Mouse (Mus musculus): ENCODE data around the gene Rbm4b.

DNA sequence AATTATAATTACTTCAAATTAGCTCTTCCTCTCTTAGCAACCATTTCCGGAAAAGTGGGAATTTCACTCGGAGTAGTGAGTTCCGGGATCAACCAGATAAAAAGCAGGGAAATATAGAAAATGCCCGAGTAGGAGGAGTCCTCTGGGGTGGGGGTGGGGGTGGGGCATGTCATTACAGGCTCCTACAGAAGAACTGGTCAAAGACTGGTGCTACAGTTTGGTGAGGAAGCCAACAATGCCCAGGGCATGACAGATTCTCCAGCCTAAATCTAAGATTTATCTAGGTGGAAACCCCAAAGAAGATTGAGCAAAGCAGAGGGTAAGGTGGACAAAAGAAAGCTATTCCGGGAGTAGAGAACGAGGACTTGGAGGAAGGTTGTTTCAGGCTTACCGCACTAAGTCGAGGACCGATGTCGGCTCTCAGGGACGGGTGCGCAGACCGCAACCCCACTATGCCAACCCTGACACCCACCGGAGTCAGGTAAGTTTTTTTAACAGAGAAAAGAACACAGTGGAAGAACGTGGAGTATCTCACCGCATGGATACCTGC is 37.1 kb downstream of the Rbm4b start:
- no peak for TF ChIP-seq CTCF (conservative IDR thresholded peaks at IDR 0.05; ENCODE audit: insufficient read depth, insufficient read length, low read depth, low read length)
- TF ChIP-seq POLR2A (IDR thresholded peaks at IDR 0.05; ENCODE audit: low read depth, low read length) = no peak

All from kidney, adult 2 months (tissue).